Mouse (Mus musculus) spleen, adult 18-20 months (tissue): ENCODE results near the gene Pla2g4b.

Experiments used
- DNase-seq, 2 experiments: peaks; one replicate each; pipeline ENCODE4 v3.0.0; 2022; ENCODE audit warnings: mixed read lengths in 2 of 2

The Pla2g4b gene

GRCm38 (mm10) chr2:120065243-120065642 lies 32.0 kb downstream of the Pla2g4b start:
- DNase-seq, result no peak

GRCm38 (mm10) chr2:120066224-120066623 lies 33.0 kb downstream of the Pla2g4b start:
- DNase-seq, result no peak

GRCm38 (mm10) chr2:120068555-120069465 lies 35.6 kb downstream of the Pla2g4b start:
- DNase-seq, result peak in 1 of 2 experiments; percentile 9

DNA sequence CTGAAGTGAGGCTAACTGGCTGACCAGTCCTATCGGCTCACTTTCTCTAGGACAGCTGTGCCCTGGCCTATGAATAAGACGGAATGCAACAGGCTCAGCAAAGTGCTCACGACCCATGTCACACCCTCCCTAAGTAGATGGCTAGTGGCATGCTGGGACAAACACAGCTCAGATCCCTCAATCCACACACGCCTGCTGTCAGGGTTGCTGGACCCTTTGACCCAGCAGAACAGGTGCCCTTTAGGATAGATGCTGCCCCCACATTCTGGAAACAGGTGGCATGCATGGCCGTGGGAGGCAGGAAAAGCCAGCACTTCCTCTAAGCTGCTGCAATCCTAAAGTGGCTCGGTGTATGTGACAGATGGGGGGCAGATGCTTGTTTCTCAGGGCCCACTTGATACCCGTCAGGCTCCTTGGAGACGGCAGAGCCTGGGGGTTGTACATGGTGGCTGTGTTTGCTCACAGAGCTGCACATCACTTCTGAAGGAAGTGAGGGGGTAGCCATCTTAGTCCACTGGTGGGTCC lies 36.3 kb downstream of the Pla2g4b start:
- no peak for DNase-seq

DNA sequence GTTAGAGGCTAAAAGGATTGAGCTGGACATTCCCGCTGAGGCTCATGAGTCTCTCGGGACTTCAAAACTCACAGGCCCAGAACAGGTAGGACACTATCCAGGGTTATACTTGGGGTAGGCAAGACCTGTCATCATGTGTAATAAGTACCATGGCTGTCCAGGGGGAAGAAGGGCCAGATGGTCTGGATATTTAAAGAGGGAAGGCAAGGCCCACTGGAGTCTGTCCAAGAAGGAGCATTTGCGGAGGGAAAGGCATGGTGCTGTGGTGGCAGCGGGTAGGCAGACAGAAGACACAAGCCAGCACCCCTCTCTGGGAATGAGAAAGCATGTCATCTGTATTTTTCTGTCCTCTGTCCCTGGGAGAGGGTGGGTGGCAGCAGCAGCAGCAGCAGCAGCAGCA lies 40.9 kb downstream of the Pla2g4b start:
- DNase-seq, result no peak

DNA sequence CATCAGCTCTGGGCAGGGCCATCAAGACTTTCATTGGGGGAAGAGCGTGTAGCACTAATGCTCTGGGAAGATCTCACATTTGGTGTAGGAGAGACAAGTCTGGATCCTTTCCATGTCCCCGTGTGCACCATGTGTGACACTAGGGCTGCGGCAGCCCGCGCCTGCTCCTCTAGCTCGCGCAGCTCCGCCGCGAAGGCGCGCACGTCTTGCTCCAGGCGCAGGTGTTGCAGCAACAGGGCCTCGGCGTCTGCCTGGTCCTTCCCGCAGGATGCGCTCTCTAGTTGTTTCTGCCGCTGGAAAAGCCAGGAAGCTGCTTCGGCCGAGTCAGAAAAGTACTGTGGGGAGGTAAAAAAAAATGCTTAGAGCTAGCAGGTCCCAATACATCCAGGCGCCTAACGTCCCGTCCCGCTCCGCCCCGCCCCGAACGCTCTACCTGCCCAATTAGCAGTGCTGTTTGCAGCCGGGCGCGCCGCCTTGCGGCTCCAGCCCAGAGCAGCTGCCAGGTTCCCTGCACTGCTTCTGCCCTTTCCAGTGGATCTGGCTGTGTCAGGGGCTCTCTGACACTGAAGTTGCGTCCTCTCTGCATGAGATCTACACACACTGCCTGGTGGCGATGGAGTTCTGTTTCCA lies 43.0 kb downstream of the Pla2g4b start:
- DNase-seq, result peak in 1 of 2 experiments; percentile 31

DNA sequence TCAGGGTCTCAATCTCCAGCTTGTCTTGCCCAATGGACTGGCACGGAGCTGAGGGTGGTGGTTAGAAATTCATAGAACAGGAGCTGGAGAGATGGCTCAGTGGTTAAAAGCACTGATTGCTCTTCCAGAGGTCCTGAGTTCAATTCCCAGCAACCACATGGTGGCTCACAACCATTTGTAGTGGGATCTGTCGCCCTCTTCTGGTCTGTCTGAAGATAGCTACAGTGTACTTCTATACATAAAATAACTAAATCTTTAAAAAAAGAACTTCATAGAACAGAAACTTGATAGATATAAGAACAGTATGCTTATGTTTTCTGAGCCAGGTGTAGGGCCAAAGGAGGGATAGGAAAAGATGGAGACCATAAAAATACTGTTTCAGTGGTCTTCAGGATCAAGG lies 49.2 kb downstream of the Pla2g4b start:
- DNase-seq, result no peak

GRCm38 (mm10) chr2:120084593-120085361 lies 51.6 kb downstream of the Pla2g4b start:
- peak in 1 of 2 experiments; percentile 36 for DNase-seq

DNA sequence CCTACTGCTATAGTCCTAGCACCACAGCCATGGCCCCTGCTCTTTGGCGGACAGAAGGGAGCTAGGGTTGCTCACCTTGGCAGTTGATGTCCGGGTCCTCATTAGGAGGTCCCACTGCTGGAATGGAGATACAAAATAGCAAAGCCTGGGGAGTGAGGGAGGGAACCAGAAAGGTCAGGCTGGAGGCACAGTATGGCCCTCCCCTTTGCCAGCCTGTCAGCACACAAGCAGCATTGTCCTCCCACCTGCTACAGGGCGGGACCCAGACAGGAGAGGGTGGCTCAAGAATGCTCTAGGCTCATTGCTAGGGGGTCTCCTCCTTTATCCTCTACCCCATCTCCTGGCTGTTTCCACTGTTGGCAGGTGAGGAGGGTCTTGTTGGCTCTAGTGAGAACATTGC lies 52.8 kb downstream of the Pla2g4b start:
- no peak for DNase-seq

DNA sequence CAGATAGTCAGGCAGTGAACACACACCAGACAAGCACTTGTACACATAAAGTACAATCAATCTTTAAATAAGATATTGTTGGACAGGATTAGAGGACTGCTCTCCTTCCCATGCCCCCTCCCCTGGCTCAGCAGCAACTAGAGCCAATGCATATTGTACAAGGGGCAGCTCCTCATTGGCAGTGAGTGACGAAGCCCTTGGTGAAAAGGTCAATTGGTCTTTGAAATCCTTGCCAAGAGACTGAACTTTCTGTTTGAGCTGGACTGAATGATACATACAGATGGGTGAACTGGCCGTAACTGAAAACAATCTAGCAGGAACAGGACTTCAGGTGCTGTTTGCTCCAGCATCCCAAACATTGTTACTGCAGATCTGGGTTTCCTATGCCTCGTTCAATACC lies 54.2 kb downstream of the Pla2g4b start:
- no peak for DNase-seq

DNA sequence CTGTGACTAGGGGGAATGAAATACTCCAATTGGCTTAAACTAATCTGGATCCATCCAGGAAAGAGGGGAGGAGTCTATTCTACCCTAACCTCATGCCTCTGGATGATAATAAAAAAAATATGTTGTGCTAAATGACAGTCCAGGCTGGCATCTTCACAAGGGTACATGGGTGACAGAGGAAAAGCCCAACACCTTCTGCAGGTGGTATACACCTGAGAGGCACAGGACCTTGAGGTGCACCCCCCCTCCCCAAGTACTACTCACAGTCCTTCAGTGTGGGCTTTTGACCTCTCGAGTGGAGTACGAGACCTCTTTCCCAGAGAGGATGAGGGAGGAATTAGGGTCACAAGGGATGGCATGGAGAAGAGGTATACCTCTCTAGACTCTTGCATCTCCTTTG lies 54.7 kb downstream of the Pla2g4b start:
- no peak for DNase-seq

DNA sequence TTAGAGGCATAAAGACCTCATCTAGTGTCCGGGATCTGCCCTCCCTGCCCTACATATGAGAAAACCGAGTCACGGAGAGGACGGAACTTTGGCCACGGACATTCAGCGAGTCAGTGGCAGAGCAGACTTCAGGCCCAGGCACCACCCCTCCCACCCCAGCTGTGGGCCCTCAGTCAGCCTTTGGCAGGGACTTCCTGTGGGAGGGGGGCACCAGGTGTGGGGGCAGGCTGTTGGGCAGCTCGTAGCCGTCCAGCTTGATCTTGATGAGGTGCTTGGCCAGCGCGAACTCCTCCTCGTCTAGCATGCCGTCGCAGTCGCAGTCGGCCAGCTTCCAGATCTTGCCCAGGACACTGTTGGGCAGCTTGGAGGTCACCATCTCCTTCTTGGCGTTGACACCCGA lies 57.8 kb downstream of the Pla2g4b start:
- no peak for DNase-seq
